Mouse (Mus musculus): ENCODE measurements around the gene Fbp1. TPM values are rescaled to one million over a fixed set of nuclear protein-coding genes. Genes with fewer than 3 reads are reported as not detected.

Gene Fbp1
- polyA plus RNA-seq (2014; fragmentation: Illumina TruSeq; extraction: RNeasy Lipid Tissue Mini Kit (QIAGEN cat#74804); ENCODE audit: low read depth, low replicate concordance): 0.52 TPM

DNA sequence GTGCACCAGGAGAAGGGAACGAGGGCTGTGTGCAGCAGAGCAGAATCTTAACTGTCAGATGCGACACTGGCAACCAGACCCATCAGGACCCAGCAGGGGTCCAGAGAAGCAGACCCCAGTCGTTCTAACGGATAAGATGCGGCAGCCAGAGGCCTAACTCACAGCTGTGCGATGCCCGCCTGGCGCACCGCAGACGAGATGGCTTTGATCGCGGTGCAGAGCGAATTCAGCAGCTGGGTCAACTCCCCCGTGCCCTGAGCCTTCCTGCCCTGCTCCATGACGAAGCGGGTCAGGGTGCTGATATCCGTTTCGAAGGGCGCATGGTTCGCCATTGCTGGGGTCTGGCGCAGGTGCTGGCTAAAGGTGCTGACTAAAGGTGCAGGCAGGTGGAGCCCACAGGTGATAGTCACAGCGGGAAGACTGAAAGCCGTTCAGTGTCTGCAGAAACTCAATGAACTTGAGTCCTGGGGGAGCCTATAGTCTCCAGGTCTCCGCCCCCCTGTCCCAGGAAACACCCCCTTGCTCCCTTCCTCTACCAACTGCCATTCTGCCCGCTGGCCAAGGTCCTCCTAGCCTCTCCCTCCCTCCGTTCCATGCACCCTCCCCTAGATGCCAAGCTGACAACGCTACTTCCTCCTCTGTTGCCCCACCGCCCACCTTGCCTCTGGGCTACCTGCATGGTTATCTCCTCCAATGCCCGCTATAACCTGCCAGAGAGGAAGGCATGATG, at the start of gene Fbp1:
Gene Fbp1 (minus strand): TSS at position 571 of the 730 bp plus-strand sequence.

DNA sequence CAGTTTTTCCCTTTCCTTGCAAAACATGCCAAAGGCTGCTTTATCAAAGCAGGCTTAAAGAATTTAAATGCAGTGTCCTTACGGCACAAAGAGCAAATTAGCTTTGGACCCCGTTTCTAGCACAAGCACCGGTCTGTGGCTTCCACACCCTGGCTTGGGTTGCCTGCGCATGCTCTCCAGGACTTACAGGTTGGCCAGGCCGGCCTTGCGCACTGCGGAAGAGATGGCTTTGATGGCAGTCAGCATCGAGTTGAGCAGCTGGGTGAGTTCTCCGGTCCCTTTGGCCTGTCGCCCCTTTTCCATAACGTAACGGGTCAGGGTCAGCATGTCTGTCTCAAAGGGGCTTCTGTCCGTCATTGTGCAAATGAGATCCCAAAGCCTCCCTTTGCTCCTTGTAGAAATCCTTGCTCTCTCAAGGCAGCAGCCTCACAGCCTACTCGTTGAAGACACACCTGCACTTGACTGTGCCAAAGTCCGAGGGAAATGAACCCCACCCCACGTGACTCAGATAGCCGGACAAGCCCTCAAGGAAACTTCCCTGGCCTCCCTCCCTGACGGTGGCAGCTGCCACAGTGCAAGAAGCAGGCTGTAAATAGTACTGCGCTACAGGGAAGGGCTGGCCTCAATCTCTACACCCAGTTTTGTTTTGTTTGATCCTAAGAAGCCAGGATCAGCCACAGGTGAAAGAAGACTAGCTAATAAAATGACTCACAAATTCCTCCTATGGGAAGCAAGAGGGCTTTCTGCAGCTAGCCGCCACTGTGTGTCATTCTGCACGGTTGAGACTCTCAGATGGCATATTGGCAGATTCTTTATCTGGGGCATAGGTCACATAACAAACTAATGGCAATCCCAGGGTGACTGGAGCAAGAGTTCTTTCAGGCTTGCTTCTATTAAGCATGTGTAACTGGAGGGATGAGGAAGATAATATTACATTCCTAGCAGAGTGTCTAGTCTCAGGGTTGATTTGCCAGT, 29.9 kb downstream of the Fbp1 start, which contains the start of gene Fbp2:
Gene Fbp2 (minus strand): TSS at position 482 of the 975 bp plus-strand sequence.

Other genes starting within 250 kb of the Fbp1 start
- gene Platr25, start 127.6 kb downstream of the Fbp1 start, polyA plus RNA-seq (2014; fragmentation: Illumina TruSeq; extraction: RNeasy Lipid Tissue Mini Kit (QIAGEN cat#74804); ENCODE audit: low read depth, low replicate concordance): 5.0 TPM
- gene Gm5141, start 102.5 kb downstream of the Fbp1 start, polyA plus RNA-seq (2014; fragmentation: Illumina TruSeq; extraction: RNeasy Lipid Tissue Mini Kit (QIAGEN cat#74804); ENCODE audit: low read depth, low replicate concordance): 1.3 TPM
- gene Fbp2, start 29.9 kb downstream of the Fbp1 start, polyA plus RNA-seq (2014; fragmentation: Illumina TruSeq; extraction: RNeasy Lipid Tissue Mini Kit (QIAGEN cat#74804); ENCODE audit: low read depth, low replicate concordance): 42.3 TPM
- gene 2010111I01Rik, start 76.6 kb upstream of the Fbp1 start, polyA plus RNA-seq (2014; fragmentation: Illumina TruSeq; extraction: RNeasy Lipid Tissue Mini Kit (QIAGEN cat#74804); ENCODE audit: low read depth, low replicate concordance): 122 TPM